23 mouse cellular contexts compared by ENCODE assay signal in the genomic region with DNA sequence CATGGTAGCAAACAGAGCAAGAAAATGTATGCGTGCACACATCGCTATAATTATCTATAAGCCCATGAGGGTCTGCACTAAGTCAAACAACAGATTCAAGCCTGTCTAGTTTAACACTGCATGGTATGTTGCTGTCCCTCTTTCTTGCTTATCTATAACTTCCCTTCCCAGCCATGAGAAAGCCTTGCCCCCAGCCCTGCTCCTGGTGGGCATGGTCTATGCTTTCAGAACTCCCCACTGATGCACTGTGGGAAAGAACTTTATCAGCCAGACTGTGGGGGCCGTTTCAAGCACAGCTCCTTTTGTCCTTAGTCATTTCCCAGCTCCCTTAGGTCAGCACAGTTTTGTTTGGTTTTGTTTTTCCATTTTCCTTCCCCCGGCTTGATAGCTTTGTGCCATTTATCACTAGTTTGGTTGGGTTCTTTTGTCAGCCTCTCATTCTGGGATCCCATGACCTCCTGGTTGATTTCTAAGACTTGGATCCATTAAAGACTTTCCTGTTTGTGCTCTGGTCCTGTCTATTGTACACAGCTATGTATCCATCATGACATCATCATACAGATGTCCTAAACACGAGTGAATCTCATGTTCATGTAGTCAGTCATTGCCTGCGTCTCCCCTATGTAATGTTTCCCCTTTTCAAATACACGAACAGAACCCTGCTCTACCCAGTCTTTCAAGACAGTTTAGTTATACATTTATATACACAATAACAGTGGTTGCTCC. TPM values are rescaled to one million over a fixed set of nuclear protein-coding genes. Genes with fewer than 3 reads are reported as not detected.
DNase-seq lines count a peak whose midpoint lies in the region; ATAC-seq and TF ChIP-seq lines count a peak whose summit lies in the region.
"Had no signal": no experiment of that assay in that cellular context is flagged by ENCODE, and none has a peak within 500 bp of the region (broad histone marks: within the 10 kb centered on the region; RNA-seq: fewer than 3 reads in every experiment).

No protein-coding gene starts in this region.

- peaks cover 9% of the 10 kb centered on the region; the same call in 1 of the 2 replicates for H3K4me1 ChIP-seq in heart, embryonic 11.5 days (ENCODE audit: control insufficient read depth, insufficient read depth, low read length)
- no peaks in the 10 kb centered on the region for H3K4me1 ChIP-seq in heart, adult 2 months (ENCODE audit: control insufficient read depth, insufficient read depth, low read length)
- H3K4me1 ChIP-seq in heart, postnatal 0 days (ENCODE audit: control insufficient read depth, insufficient read depth) = peaks cover 4% of the 10 kb centered on the region; the same call in 1 of the 2 replicates
- peaks cover 0 to 5% of the 10 kb centered on the region in 2 experiments; a peak in 1 of 4 replicates for H3K4me1 ChIP-seq in CH12.LX (ENCODE audit: control insufficient read depth in 1 of 2, insufficient read depth in 2 of 2)
- no peaks in the 10 kb centered on the region for H3K4me1 ChIP-seq in liver, embryonic 13.5 days (replicated peaks)
- H3K4me1 ChIP-seq: embryonic facial prominence, embryonic 15.5 days; midbrain, embryonic 15.5 days had no signal

- no peaks in the 10 kb centered on the region for H3K36me3 ChIP-seq in heart, embryonic 11.5 days (ENCODE audit: control insufficient read depth, insufficient read depth, low read length)
- no peaks in the 10 kb centered on the region for H3K36me3 ChIP-seq in heart, adult 2 months (ENCODE audit: control insufficient read depth, insufficient read depth, low read length)
- no peaks in the 10 kb centered on the region for H3K36me3 ChIP-seq in heart, postnatal 0 days (replicated peaks; ENCODE audit: control insufficient read depth, insufficient read depth, low read length)
- H3K36me3 ChIP-seq in CH12.LX (replicated peaks in 1 of 2; ENCODE audit: control insufficient read depth in 1 of 2, insufficient read depth in 1 of 2, low read length in 1 of 2) = no peaks in the 10 kb centered on the region
- no peaks in the 10 kb centered on the region for H3K36me3 ChIP-seq in liver, embryonic 13.5 days
- H3K36me3 ChIP-seq: embryonic facial prominence, embryonic 15.5 days; hindbrain, embryonic 13.5 days; midbrain, embryonic 15.5 days; neural tube, embryonic 13.5 days had no signal

- no peaks in the 10 kb centered on the region for H3K9me3 ChIP-seq in heart, embryonic 11.5 days (replicated peaks; ENCODE audit: control insufficient read depth, low read length)
- no peaks in the 10 kb centered on the region for H3K9me3 ChIP-seq in heart, postnatal 0 days (replicated peaks; ENCODE audit: control insufficient read depth, low read length)
- no peaks in the 10 kb centered on the region for H3K9me3 ChIP-seq in CH12.LX (replicated peaks; ENCODE audit: low read length)
- no peaks in the 10 kb centered on the region for H3K9me3 ChIP-seq in liver, embryonic 13.5 days (replicated peaks)
- H3K9me3 ChIP-seq: embryonic facial prominence, embryonic 15.5 days; hindbrain, embryonic 13.5 days; midbrain, embryonic 15.5 days; neural tube, embryonic 13.5 days had no signal

- peak; percentile 78 for ATAC-seq in heart, embryonic 11.5 days (replicated peaks; ENCODE audit: insufficient number of reproducible peaks, low FRiP score, low TSS enrichment)
- ATAC-seq in heart, postnatal 0 days (ENCODE audit: insufficient read depth, low read depth) = peak; percentile 81
- ATAC-seq in liver, embryonic 13.5 days (ENCODE audit: low read depth) = 0 out of 2 replicates have a peak, but pooled peaks have one; percentile 23
- ATAC-seq: forebrain, embryonic 14.5 days; inflammation-experienced regulatory T-cells, adult 6 months; midbrain, embryonic 15.5 days had no signal

- no peaks in the 10 kb centered on the region for H3K27me3 ChIP-seq in heart, embryonic 11.5 days (ENCODE audit: control insufficient read depth, insufficient read depth, low read length)
- H3K27me3 ChIP-seq in heart, adult 2 months (ENCODE audit: control insufficient read depth, insufficient read depth, low read length) = no peaks in the 10 kb centered on the region
- no peaks in the 10 kb centered on the region for H3K27me3 ChIP-seq in heart, postnatal 0 days (ENCODE audit: control insufficient read depth, insufficient read depth, low read length)
- H3K27me3 ChIP-seq in CH12.LX (replicated peaks) = no peaks in the 10 kb centered on the region
- no peaks in the 10 kb centered on the region for H3K27me3 ChIP-seq in liver, embryonic 13.5 days
- H3K27me3 ChIP-seq: embryonic facial prominence, embryonic 15.5 days; hindbrain, embryonic 13.5 days; midbrain, embryonic 15.5 days; neural tube, embryonic 13.5 days had no signal

- TF ChIP-seq RAD21 in CH12.LX (IDR thresholded peaks at IDR 0.05; ENCODE audit: low read depth, low read length) = no peak

- H3K9ac ChIP-seq in heart, embryonic 11.5 days (ENCODE audit: low read depth, low read length) = no peak overlapping the region
- no peak overlapping the region for H3K9ac ChIP-seq in heart, adult 2 months (ENCODE audit: low read depth, low read length)
- no peak overlapping the region for H3K9ac ChIP-seq in heart, postnatal 0 days (replicated peaks; ENCODE audit: low read depth, low read length)
- no peak overlapping the region for H3K9ac ChIP-seq in CH12.LX (ENCODE audit: insufficient read depth, low read depth)
- no peak overlapping the region for H3K9ac ChIP-seq in liver, embryonic 13.5 days
- H3K9ac ChIP-seq: embryonic facial prominence, embryonic 15.5 days; hindbrain, embryonic 13.5 days; midbrain, embryonic 15.5 days; neural tube, embryonic 13.5 days had no signal

- no peak for DNase-seq in heart, adult 2 months
- peak; percentile 64 for DNase-seq in heart, postnatal 0 days (ENCODE audit: low spot score)
- DNase-seq in heart, postnatal 10 days = no peak
- DNase-seq in CH12.LX (ENCODE audit: extremely low read depth) (no peak), MN1 (ENCODE audit: low spot score) (no peak)
- DNase-seq in liver, embryonic 13.5 days = no peak
- no peak for DNase-seq in left cerebral cortex, postnatal 25 days (ENCODE audit: low spot score in 2 of 2)
- DNase-seq: adrenal gland, postnatal 36 days; cerebellum, adult 9-10 months; kidney, adult 18-20 months; kidney, postnatal 4 days; lung, adult 2 months; retina, postnatal 1 day; right cerebral cortex, postnatal 25 days; spleen, adult 18-20 months had no signal

- intact Hi-C loops in heart, adult 2 months (cut with DNase I) = no loop called here
- intact Hi-C loops in heart, postnatal 10 days (cut with DNase I) = no loop called here
- intact Hi-C loops in left cerebral cortex, postnatal 25 days (cut with DNase I) = no loop called here

- no peaks in the 10 kb centered on the region for H3K79me2 ChIP-seq in heart, adult 2 months (replicated peaks; ENCODE audit: control insufficient read depth, insufficient read depth, low read length)
- H3K79me2 ChIP-seq in CH12.LX (replicated peaks; ENCODE audit: control insufficient read depth, extremely low read depth, insufficient read depth, poor library complexity, severe bottlenecking) = no peaks in the 10 kb centered on the region

- H3K27ac ChIP-seq in heart, embryonic 11.5 days (ENCODE audit: low read depth, low read length) = peak overlapping the region; percentile 54
- no peak overlapping the region for H3K27ac ChIP-seq in heart, adult 2 months
- 0 out of 2 replicates have a peak overlapping the region, but pooled peaks have one; percentile 30 for H3K27ac ChIP-seq in heart, postnatal 0 days (ENCODE audit: low read depth)
- H3K27ac ChIP-seq in CH12.LX (ENCODE audit: insufficient read depth, low read depth) = no peak overlapping the region
- no peak overlapping the region for H3K27ac ChIP-seq in liver, embryonic 13.5 days
- H3K27ac ChIP-seq: embryonic facial prominence, embryonic 15.5 days; hindbrain, embryonic 13.5 days; midbrain, embryonic 15.5 days; neural tube, embryonic 13.5 days had no signal

- 36% methylated on average over 7 of the region's 7 CpGs for WGBS in heart, embryonic 11.5 days (ENCODE audit: insufficient replicate concordance)
- 27% methylated on average over 7 of the region's 7 CpGs for WGBS in heart, adult 2 months
- WGBS in heart, postnatal 0 days = 26% methylated on average over 7 of the region's 7 CpGs
- WGBS in liver, embryonic 13.5 days (ENCODE audit: insufficient replicate concordance) = 43% methylated on average over 7 of the region's 7 CpGs

- in situ Hi-C loops in CH12.LX (cut with MboI; ENCODE audit: low pct_ligation_motif_present, low pct_unique_long_range_greater_than_20kb, low sequenced_read_pairs) = no loop called here

- dilution Hi-C loops in CH12.LX (cut with MboI; ENCODE audit: extremely low pct_ligation_motif_present, extremely low pct_unique_long_range_greater_than_20kb, low sequenced_read_pairs) = no loop called here

- no peak for TF ChIP-seq EP300 in heart, adult 2 months (IDR thresholded peaks at IDR 0.05; ENCODE audit: insufficient read depth, low read depth, low read length)
- no peak for TF ChIP-seq EP300 in heart, postnatal 0 days (IDR thresholded peaks at IDR 0.05; ENCODE audit: low read depth)
- TF ChIP-seq EP300 in CH12.LX (IDR thresholded peaks at IDR 0.05; ENCODE audit: low read length) = no peak

- no peak overlapping the region for H3K4me3 ChIP-seq in heart, embryonic 11.5 days (ENCODE audit: low read depth, low read length)
- H3K4me3 ChIP-seq in heart, adult 2 months = no peak overlapping the region
- H3K4me3 ChIP-seq in heart, postnatal 0 days (ENCODE audit: low read depth, low read length) = no peak overlapping the region
- no peak overlapping the region for H3K4me3 ChIP-seq in CH12.LX (replicated peaks in 1 of 3; ENCODE audit: low read depth in 2 of 3, low read length in 2 of 3, poor library complexity in 1 of 3)
- H3K4me3 ChIP-seq in liver, embryonic 13.5 days (replicated peaks) = no peak overlapping the region
- H3K4me3 ChIP-seq: embryonic facial prominence, embryonic 15.5 days; hindbrain, embryonic 13.5 days; midbrain, embryonic 15.5 days; myocyte; neural tube, embryonic 13.5 days had no signal

- H3K4me2 ChIP-seq in heart, embryonic 11.5 days = no peak overlapping the region
- H3K4me2 ChIP-seq in heart, postnatal 0 days (ENCODE audit: low read depth, low read length) = no peak overlapping the region
- peak overlapping the region; percentile 35; the same call in 1 of the 2 replicates for H3K4me2 ChIP-seq in CH12.LX (ENCODE audit: insufficient read depth, low read depth, poor library complexity, severe bottlenecking)
- no peak overlapping the region for H3K4me2 ChIP-seq in liver, embryonic 13.5 days
- H3K4me2 ChIP-seq: embryonic facial prominence, embryonic 15.5 days; hindbrain, embryonic 13.5 days; midbrain, embryonic 15.5 days; neural tube, embryonic 13.5 days had no signal

- no peak for TF ChIP-seq POLR2A in heart, adult 2 months (IDR thresholded peaks at IDR 0.05; ENCODE audit: insufficient read depth, low read depth, low read length)
- no peak for TF ChIP-seq POLR2A in CH12.LX (IDR thresholded peaks at IDR 0.05; ENCODE audit: low read depth, low read length)

- TF ChIP-seq CTCF in heart, adult 2 months (IDR thresholded peaks at IDR 0.05) = no peak
- no peak for TF ChIP-seq CTCF in heart, postnatal 0 days (IDR thresholded peaks at IDR 0.05; ENCODE audit: low read depth)
- TF ChIP-seq CTCF in CH12.LX (conservative IDR thresholded peaks at IDR 0.05 in 1 of 2, IDR thresholded peaks at IDR 0.05 in 1 of 2; ENCODE audit: low read depth in 2 of 2, low read length in 2 of 2) = no peak

RNA-seq across cellular contexts. Expression of a gene that starts 16.7 kb away (rescaled TPM):
- polyA plus RNA-seq in heart, embryonic 11.5 days (2014; fragmentation: Nextera tagmentation; extraction: Ambion mirVana) = 277 and 328 TPM in 2 replicates
- total RNA-seq in heart, adult 2 months (2021) = 1 to 10 TPM; 7.8 to 8.6 TPM
- polyA plus RNA-seq in heart, adult 2 months (2012; rRNA removed) = 11.3 and 19.1 TPM in 2 replicates
- 560 and 720 TPM in 2 replicates for total RNA-seq in heart, postnatal 0 days (2014; rRNA removed; ENCODE audit: low replicate concordance)
- 63.9 and 66.0 TPM in 2 replicates for polyA plus RNA-seq in heart, postnatal 0 days (2015; fragmentation: Nextera tagmentation; extraction: Ambion mirVana)
- 10 to 100 TPM; 50.5 to 50.6 TPM for total RNA-seq in heart, postnatal 10 days (2021)
- total RNA-seq in CH12.LX (2012; rRNA removed) (0.42 and 1.7 TPM in 2 replicates), CH12.LX (2014; rRNA removed) (0.04 and 0.48 TPM in 2 replicates)
- 0.22 and 0.87 TPM in 2 replicates for polyA plus RNA-seq in CH12.LX (2012; ENCODE audit: insufficient read length, low read depth)
- polyA plus RNA-seq in liver, embryonic 13.5 days (2015; fragmentation: Nextera tagmentation; extraction: Ambion mirVana) = 26.6 and 31.7 TPM in 2 replicates
- 10 to 100 TPM; 14.8 to 20.3 TPM for total RNA-seq in left cerebral cortex, postnatal 25 days (2021)

Comparison
In these comparisons a context has a peak if more than half of its experiments do, and no peak if none do; other contexts are left out.
1. H3K27ac ChIP-seq: peak in heart, embryonic 11.5 days (single experiment) and heart, postnatal 0 days (single experiment); none in heart, adult 2 months (single experiment), CH12.LX (single experiment) and liver, embryonic 13.5 days (single experiment).
2. RNA of a gene that starts 16.7 kb away (total RNA-seq): 560 to 720 TPM in heart, postnatal 0 days; 50.5 to 50.6 TPM in heart, postnatal 10 days, 14.8 to 20.3 TPM in left cerebral cortex, postnatal 25 days, 7.8 to 8.6 TPM in heart, adult 2 months and 0.04 to 1.7 TPM in CH12.LX; every median in the first group is over 10 times any median in the second.
3. ATAC-seq: peak in every context shown above with its lines; median percentile 81 in heart, postnatal 0 days; 78 in heart, embryonic 11.5 days; 23 in liver, embryonic 13.5 days.